Mouse (Mus musculus) gastrocnemius, postnatal 36 days (tissue): Measurements from ENCODE around the gene Col4a3bp. TPM values are rescaled to one million over a fixed set of nuclear protein-coding genes. Genes with fewer than 3 reads are reported as not detected.

Source experiments
- DNase-seq, 2 experiments: peaks; one replicate each; pipeline ENCODE4 v3.0.0; 2022
- intact Hi-C: fragments of 180-260 bp; cut with DNase I; formaldehyde crosslinking; loops from one replicate; pipeline ENCODE4 v1.15.1; 2025
- total RNA-seq, 2 experiments: library from RNA; stranded (reverse); gene quantifications; 2 replicates each; pipeline ENCODE4 v1.2.3; 2021

Gene Col4a3bp
- total RNA-seq, 2 experiments from 2014 or later = 34.7 to 35.0 TPM

DNA sequence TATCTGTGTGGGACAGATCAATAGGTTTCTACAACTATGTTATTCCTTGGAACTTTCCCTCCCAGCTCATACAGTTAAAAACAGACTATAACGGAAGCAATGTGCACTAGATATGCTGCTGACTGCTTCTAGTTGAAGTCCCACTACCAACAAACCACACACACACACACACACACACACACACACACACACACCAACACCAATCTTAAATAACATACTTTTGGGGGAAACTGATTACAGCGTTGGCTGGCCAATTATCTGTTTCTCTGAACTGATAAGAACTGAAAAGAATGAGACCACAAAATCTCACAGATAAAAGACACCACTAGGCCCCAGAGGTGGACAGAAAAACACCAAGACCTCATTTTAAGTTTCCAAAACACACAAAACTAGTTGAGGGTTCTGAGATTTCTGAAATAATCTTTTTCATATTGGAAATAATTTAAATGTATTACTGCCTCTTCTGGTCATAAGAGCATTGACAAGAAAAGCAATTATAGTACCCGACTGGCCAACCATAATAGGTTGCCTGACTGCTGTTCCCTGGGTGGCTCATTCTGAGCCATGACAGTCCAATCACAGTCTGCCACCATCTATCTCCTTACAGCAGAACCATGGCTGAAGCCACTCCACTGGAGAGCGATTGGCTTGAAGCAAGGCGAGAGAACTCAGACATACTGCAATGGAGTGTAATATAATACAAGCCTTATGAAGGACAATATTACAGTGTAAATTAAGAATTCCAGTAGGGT is 5.4 kb upstream of the Col4a3bp start:
- DNase-seq = no peak
- intact Hi-C loops = no loop called here

DNA sequence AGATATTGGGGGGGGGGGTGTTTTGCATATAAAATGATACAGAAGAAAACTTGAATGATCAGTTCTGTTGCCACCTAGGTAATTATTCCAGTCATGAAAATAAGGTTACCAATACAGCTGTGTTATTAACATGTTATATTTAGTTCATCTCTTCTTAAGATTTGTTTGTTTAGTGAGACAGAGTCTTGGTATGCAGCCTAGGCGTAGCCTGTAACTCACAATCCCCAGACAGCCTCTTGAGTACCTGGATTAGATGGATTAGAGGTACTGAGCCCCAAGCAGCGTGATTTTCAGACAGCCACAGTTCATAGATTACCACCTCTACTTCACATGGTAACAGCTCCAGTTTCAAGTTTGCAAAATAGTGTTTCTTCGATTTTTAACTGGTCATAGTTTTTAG is 4.3 kb upstream of the Col4a3bp start:
- no peak for DNase-seq
- intact Hi-C loops = no loop called here

DNA sequence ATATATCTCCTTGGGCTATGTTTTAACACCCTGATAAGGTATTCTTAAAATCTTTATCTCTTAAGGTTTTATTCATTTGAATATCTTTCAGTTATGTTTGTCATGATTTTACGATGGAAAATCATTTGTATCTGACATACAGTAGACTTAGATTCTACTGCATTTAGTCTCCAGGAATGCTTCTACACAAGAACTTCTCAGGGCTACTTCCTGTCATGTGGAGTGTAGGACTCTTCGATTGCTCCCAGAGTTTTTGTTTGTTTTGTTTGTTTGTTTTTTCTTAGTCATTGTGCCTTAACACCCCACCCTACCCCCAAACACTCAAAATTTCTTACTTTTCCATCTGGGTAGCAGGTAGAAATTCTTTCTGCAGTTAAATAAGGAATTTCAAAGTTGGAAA is 1.0 kb upstream of the Col4a3bp start:
- DNase-seq = no peak
- intact Hi-C loops = no loop called here

DNA sequence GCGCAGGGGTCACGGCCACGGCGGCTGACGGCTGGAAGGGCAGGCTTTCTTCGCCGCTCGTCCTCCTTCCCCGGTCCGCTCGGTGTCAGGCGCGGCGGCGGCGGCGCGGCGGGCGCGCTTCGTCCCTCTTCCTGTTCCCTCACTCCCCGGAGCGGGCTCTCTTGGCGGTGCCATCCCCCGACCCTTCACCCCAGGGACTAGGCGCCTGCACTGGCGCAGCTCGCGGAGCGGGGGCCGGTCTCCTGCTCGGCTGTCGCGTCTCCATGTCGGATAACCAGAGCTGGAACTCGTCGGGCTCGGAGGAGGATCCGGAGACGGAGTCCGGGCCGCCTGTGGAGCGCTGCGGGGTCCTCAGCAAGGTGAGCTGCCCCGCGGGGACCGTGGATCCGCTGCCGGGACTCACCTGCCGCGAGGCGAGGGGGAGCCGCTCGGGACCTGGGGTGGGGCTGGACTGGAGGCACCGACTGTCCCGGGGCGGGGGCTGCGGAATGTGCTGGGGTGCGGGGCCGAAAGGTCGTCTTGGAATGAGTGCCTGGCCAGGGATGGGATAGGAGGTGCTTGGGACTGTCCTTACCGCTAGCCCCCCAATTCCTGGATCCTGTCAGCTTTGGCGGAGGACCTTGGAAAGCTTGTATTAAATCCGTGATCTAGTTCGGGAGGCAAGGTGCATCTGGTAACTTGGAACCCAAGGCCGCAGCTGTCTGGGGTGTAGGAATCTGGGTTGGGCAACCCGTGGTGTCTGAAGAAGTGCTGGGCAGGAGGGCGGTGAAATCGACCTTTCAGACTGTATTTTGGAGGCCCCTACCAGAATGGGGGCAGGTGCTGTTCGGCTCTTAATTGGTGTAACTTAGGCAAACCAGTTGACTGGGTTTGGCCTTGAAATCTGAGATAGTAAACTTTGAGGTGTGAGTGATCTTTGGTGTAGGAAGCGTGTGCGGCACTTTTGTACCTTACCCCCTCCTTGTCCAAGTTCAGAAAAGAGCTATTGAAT is 778 bp downstream of the Col4a3bp start:
- intact Hi-C loops = no loop called here
- DNase-seq = peak in 1 of 2 experiments; percentile 25

DNA sequence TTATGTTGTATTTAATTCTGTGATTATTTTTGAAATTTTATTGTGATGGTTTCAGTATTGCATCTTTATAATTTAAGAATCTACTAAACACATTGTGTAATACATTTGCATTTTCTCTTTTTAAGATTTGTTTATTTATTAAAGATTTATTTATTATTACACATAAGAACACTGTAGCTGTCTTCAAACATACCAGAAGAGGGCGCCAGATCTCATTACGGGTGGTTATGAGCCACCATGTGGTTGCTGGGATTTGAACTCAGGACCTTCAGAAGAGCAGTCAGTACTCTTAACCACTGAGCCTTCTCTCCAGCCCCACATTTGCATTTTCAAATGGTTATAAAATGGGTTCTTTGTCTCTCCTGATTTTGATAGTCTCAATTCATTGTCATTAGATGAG is 2.1 kb downstream of the Col4a3bp start:
- no peak for DNase-seq
- intact Hi-C loops = no loop called here

DNA sequence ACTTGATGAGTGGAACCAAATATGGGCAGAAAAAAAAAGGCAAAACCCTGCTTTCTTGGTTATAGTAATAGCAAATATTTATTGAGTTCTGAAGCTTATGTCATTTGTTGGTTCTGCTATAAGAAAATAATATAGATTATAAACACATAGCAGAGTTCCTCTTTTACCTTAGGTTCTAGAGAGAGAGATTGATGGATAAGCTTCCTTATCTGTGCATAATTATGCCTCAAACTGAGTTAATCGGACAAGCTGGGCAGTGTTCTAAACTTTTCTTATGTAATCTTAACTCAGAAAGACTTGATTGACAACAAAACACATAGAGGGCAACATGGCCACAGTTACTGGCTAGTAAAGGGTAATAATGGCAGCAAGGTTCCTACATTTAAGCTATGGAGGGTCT is 4.8 kb downstream of the Col4a3bp start:
- intact Hi-C loops = no loop called here
- no peak for DNase-seq

DNA sequence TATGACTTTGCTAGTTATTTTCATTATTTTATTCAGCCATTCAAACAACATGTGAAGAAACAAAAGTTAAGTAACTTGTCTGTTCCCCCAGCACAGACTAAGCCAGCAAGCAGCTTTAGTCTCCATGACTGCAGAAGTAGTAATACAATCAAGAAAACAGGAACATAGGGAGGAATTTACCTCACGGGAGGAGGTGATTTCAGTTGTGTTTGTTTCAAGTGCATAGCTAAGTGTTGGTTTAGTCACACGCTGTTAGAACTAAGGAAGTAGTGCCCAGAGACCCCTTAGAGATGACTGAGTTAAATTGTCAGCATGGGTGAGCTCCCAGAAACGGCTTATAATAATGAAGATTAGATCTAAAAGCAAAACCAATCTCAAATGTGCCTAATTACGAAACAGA is 5.5 kb downstream of the Col4a3bp start:
- intact Hi-C loops = no loop called here
- no peak for DNase-seq

DNA sequence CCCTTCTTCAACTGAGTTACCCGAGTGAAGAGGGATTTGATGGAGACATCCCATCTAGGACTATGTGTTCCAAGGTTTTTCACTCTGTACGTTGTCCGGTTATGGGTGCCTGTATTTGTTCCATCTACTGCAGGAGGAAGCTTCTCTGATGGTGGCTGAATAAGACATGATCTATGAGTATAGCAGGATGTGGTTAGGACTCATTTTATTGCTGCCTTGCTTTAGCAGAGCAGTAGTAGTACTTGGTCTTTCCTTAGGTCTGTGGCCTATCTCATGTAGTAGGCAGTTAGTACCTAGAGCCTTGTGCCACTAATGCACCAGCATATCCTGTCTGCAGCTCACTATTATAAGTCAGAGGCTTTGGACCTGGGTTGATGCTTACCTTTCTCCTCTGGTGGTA is 12.7 kb downstream of the Col4a3bp start:
- no peak for DNase-seq
- intact Hi-C loops = no loop called here

DNA sequence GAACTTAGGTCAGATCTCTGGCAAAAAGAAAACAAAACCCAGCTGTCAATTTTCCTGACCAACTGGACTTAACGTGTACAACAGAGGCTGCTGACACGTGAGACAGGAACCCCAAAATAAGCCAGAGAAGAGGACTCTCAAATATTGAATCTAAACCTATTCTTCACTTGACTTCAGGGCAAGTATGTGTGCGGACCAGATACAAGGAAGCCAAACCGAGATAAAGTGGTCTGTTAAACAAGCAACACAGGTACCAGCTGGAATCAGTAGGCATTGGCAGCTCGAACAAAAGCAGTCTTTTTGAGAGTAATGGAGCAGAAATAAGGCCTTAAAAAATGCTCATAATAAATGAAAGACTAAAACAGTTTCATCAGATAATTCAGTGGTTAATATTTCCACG is 25.6 kb downstream of the Col4a3bp start:
- intact Hi-C loops = no loop called here
- no peak for DNase-seq

DNA sequence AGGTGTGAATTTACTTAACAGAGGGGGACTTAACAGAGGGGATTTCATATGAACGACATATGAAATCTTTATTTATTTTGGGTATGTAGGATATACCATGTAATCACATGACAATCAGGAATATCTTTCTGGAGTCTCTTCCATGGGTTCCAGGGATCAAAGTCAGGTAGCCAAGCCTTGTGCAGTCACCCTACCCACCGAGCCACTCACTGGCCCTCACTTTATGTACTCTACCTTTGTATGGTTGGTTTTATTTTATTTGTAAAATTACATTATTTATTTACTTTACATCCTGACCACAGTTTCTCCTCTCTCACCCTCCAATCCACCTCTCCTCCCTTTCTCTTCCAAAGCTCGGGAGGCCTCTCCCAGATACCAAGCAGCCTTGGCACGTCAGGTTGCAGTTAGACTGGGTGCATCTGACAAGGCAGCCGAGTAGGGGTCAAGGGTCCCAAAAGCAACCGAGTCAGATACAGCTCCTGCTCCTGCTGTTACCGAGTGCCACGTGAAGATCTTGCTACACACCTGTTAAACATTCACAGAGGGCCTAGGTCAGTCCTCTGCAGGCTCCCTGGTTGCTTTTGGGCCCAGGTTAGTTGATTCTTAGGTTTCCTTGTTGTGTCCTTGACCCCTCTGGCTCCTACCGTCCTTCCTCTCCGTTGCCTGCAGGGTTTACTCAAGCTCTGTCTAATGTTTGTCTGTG is 28.0 kb downstream of the Col4a3bp start:
- intact Hi-C loops = no loop called here
- DNase-seq = no peak

DNA sequence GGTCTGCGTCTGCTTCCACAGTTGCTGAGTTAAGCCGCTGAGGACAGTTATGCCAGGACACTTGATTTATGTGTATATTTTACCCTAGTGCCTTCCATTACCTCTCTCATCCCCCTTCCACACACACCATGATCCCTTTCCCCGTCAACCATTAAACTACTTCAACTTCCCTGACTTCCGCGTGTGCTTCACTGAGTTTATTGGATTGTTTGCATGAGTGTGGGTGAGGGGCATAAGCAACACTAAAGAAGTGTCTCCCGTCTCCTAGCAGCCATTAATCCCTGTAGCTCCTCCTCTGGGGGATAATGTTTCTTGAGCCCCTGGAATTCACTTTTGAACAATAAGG is 28.6 kb downstream of the Col4a3bp start:
- no peak for DNase-seq
- intact Hi-C loops = no loop called here

DNA sequence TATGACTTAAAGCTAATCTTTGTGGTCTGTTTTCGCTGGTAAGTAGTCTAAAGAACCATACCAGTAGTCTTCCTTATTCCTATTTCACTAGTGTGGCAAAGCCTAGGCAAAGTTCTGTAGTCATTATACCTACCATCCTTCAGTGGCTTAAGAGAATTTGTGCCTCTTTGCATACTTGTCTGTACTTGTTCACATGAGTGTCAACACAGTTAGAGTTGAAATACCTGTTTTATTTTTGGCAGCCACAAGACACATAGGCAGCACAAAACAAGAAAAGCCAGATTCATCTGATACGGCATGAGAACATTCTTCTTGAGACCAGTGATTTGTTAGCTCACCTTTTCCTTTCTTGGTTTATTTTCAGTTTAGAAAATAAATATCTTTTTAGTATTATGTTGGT is 31.8 kb downstream of the Col4a3bp start:
- intact Hi-C loops = no loop called here
- DNase-seq = no peak

DNA sequence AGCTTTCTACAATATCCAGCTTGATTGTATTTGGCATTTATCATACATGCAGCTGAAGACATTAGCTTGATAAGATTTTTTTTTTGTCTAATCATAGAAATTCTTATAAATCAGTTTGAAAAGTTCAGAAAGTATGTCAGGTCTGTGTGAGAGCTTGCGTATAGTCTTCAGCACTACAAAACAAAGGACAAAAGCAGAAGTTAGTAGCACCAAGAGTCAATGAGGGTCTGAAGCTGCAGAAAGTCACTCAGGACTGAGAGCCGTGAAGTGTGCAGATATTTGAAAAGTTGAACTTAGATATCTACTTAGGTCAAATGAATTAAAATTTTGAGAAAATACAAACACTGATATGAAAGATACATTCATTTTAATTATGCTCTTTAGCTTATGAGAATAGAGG is 36.7 kb downstream of the Col4a3bp start:
- intact Hi-C loops = no loop called here
- DNase-seq = no peak

DNA sequence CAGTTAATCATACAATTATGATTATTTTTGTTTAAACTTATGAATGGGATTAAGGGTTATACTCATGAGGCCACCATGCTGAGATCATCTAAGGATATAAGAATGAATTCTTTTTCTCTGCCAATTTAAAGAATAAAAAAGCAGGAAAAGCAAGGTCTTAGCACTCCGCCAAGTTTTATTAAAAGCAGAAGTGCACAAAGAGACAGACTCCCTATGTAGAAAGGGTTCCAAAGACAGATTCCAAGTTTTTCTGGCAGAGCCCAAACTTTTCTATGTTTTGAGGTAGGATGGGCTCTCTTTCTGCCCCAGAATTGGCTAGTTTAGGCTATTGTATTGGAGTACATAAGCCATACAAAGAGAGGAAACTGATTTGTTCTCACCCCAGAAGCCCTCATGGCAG is 37.6 kb downstream of the Col4a3bp start:
- intact Hi-C loops = loop anchor here (10.0 kb wide), 1 partner anchor 85 kb away; the partner anchor contains the start of gene Gm17622
- no peak for DNase-seq

DNA sequence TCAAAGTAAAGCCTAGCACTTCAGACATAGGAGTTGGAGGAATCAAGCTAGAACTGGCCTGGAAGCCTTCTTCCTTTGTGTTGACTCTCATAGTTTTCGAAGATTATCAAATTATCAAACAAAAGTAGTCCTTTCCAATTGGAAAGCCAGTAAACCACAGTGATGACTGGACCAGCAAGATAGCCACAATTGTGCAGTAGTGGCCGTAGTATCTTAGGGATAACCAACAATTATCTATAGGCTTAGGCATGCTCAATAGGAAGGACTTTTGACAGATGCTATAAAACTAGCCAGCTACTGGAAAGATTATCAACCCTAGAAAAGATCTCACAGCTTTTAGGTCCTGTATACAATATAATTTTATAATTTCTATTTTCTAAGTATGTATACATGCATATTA is 41.8 kb downstream of the Col4a3bp start:
- DNase-seq = no peak
- intact Hi-C loops = loop anchor here (10.0 kb wide), 1 partner anchor 89 kb away; the partner anchor contains the start of gene Gm17622

DNA sequence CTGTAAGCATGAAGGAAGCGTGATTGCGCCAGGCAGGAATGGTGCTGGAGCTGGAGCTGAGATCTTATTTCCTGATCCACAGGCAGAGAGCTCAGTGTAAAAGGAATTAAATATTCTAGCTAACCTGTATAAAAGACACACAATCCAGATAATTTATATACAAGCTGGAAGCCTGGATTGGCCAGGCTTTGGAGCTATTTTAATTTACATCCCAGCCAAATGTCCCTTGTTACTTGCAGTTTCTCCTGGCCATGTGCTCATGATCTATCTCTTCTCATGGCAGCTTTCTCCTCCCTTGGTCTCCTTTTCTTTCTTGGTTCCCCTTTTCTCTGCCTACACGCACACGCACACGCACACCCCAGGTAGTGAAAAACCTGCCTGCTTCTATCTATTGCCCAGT is 44.1 kb downstream of the Col4a3bp start:
- intact Hi-C loops = loop anchor here (10.0 kb wide), 1 partner anchor 92 kb away; the partner anchor contains the start of gene Gm17622
- DNase-seq = no peak

DNA sequence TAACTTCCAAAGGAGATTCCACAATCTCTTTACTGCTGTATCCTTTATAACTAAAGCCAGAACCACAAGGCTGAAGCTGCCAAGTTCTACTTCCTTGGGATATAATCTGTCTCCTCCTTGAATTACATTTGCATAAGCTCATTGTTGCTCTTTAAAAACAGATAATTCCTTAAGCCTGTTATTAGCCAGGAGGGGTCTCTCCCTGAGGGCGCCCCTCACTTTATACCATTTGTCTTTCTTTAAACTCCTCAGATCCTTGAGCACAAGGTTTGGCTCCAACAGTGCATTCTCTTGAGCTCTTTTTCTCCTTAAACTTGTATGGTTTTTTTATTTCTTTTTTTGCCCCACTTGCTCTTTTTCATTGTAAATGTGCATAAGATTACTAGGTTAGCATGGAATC is 46.2 kb downstream of the Col4a3bp start:
- DNase-seq = no peak
- intact Hi-C loops = loop anchor here (10.0 kb wide), 1 partner anchor 94 kb away; the partner anchor contains the start of gene Gm17622

DNA sequence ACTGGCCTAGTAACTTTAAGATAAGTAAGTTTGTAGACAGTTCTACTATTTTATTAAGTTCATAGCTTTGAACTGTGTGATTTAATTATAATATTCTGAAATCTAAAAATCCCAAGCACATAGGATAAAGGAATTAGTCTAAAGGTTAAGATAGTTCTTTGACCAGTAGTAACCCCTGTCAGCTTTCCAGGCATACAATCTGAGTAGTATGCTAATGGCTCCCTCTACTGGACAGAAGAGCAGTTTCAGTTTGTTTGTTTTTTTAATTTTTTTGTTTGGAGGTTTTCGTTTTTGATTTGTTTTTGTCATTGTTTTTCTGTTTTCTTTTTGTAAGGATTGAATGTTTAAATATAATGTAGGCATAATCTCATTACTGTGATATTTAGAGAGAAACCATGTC is 51.2 kb downstream of the Col4a3bp start:
- intact Hi-C loops = loop anchor here (2.0 kb wide), 1 partner anchor 163 kb away; no protein-coding TSS in a partner anchor
- DNase-seq = no peak

DNA sequence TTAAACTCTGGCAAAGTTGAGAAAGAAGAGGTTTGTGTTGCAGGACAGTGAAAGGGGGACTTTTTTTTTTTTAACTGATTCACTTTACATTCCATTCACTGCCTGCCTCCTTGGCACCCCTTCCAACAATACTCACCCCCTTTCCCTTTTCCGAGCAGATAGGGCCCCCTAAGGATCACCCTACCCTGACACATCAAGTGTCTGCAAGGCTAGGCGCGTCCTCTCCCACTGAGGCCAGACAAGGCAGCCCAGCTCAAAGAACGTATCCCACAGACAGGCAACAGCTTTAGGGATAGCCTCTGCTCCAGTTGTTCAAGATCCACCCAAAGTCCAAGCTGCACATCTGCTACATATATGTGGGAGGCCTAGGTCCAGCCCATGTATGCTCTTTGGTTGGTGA is 51.7 kb downstream of the Col4a3bp start:
- intact Hi-C loops = loop anchor here (2.0 kb wide), 1 partner anchor 163 kb away; no protein-coding TSS in a partner anchor
- DNase-seq = no peak

DNA sequence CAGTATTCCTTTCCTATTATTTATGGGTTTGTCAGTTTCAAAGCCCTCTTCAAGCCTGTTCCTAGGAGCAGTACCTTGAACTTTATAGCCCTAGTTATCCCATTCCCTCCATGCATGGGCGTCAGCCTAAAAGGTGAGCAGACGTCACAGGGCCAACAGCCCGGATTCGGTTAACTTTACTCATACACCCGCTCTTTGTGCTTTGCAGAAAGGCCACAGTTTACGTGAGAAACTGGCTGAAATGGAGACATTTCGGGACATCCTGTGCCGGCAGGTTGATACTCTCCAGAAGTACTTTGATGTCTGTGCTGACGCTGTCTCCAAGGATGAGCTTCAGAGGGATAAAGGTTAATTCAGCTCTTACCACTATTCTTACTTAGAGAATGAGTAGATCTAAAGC is 56.8 kb downstream of the Col4a3bp start:
- intact Hi-C loops = no loop called here

DNA sequence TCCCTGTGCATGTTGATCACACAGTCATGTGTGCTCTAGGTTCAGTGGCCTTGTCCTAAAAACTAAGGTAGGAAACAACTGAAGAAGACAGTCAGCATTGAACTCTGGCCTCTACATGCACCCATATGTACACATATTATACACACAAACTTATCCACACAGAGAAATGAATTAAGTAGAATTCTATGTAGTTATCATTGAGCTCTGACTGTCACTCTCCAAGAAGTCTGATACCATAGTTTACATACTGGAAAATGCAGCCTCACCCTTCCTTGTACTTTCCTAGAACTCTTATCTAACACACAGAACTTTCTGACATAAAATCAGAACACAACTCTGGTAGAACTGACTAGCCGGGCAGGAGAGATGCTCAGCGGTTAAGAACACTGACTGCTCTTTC is 61.8 kb downstream of the Col4a3bp start:
- intact Hi-C loops = no loop called here
- DNase-seq = no peak

More for the DNA sequence above, 56.8 kb downstream of the Col4a3bp start:
- DNase-seq = no peak
